Mouse (Mus musculus) urinary bladder, postnatal 10 days (tissue): ENCODE results near the gene Krt78.
A peak's percentile ranks its signal among the peaks of the same experiment; 100 is the strongest.
"Not testable (repeated sequence)": the region's sequence is repeated elsewhere in the genome, so short reads cannot be mapped to it uniquely, and the experiment has no call there.

Experiments used
- DNase-seq: peaks from one replicate; pipeline ENCODE4 v3.0.0; 2022; ENCODE audit warnings: low spot score

Gene Krt78

DNA sequence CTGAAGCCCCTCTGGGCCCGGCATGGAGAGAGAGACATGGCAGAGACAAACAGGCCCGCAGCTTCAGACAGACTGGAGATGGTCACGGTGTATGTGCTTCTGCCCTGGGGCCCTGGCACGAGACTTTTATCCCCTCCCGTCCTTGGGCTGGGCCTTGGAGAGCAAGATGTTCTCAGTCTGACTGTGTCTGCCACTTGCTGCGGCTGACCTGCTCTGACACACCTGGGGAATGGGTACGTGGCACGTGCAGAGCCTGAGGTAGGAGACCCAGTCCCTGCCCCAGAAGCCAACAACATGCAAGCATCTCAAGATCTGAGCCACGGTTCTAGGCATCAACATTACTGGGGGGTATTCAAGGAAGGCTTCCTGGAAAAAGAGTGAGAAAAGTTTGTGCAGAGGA, at the start of gene Krt78:
Gene Krt78 (minus strand): TSS at position 101 of the 400 bp plus-strand sequence.
- DNase-seq, result no peak

DNA sequence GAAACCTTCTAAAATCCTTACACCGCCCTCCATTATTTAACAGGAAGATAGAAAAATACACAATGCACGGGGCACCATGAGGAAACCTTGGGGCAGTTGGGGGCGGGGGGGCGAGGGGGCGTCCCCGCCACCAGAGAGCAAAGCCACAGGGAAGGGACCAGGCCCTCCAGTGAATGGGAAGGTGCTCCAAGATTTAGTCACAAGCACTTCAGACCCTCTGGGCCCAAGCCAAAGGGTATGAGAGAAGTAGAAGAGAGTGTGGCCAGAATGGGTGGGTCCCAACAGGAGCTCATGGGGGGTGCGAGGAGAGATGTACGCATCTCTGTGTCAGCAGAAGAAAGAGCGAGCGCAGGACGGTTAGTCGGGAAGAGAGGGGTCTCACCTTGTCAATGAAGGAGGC, 49.4 kb upstream of the Krt78 start:
- no peak for DNase-seq

GRCm38 (mm10) chr15:102002646-102003488, 48.8 kb upstream of the Krt78 start:
- no peak for DNase-seq

GRCm38 (mm10) chr15:101999676-102000335, 45.7 kb upstream of the Krt78 start:
- DNase-seq, result no peak

- no peak for DNase-seq
These were observed 45.1 kb upstream of the Krt78 start for GRCm38 (mm10) chr15:101999156-101999555.

GRCm38 (mm10) chr15:101996450-101997078, 42.5 kb upstream of the Krt78 start:
- DNase-seq, result not testable (repeated sequence)

GRCm38 (mm10) chr15:101995484-101996236, 41.6 kb upstream of the Krt78 start:
- no peak for DNase-seq

DNA sequence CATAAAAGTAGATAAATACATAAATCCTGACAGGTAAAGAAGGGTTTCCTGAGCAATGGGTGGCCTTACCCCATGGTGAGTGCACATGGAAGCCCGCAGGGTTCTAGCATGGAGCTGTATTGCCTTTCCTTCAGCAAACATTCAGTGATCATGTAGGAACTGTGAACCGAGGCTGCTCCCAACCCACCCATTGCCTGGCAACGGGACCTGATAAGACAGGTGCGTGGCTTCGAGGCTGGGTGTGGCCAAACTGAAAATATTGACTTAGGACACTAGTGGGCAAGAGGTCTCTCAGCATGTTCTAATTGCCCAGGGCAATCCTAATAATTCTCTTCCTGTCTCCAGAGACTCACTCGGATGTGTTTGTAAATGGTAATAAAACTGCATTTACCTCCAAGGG, 40.3 kb upstream of the Krt78 start:
- DNase-seq, result no peak

- no peak for DNase-seq
These were observed 36.9 kb upstream of the Krt78 start for GRCm38 (mm10) chr15:101990946-101991345.

- no peak for DNase-seq
These were observed 34.6 kb upstream of the Krt78 start for GRCm38 (mm10) chr15:101988714-101989113.

GRCm38 (mm10) chr15:101988119-101988518, 34.0 kb upstream of the Krt78 start:
- peak; percentile 57 for DNase-seq

- DNase-seq, result no peak
These were observed 30.7 kb upstream of the Krt78 start for GRCm38 (mm10) chr15:101984746-101985145.

DNA sequence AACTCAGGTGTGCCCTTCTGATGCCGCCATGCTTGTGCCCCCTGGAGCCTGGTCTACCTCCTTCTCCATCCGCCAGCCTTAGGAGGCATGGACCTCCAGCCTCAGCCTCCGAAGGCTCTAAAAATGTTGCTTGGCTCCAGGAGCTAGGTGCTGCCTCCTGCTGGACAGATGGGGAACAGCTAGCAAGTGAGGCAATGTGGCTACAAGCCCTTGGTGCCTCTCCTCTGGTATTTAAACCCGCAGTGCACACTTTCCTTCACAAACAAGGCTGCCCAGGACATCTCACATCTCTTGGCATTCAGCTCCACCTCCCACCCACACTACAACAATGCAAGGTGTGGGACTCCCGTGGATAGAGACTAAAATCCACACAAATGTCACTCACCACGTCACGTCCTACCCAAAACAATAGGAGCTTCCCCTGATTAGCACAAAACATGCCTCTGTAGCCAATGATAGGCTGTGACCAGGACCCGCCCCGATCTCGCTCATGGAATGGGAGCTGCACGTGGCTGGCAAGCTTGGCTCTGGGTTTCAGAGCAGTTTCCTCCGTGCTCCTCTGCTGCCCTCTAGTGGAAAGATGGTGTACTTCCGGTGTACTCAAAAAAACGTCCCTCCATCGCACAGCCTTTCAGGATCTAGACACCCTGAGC, 30.0 kb upstream of the Krt78 start:
- peak; percentile 79 for DNase-seq

- no peak for DNase-seq
These were observed 29.3 kb upstream of the Krt78 start for GRCm38 (mm10) chr15:101983315-101983948.

DNA sequence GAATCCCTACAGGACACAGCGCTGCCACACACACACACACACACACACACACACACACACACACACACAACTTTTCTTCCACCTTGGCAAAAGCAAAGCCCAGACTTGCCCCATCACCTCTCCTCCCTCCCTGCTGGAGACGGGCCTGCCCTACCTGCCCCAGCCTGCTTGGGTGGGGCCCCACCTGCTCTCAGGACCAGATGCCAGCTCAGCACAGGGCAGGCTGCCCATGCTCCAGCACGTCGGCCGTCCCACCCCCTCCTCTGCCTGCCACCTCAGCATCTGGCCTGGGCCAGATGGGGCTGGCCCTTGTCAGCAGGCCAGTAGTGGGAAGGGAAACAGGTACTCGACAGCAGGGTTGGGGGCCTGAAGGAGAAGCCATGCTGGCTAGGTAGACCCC, 26.8 kb upstream of the Krt78 start:
- no peak for DNase-seq

DNA sequence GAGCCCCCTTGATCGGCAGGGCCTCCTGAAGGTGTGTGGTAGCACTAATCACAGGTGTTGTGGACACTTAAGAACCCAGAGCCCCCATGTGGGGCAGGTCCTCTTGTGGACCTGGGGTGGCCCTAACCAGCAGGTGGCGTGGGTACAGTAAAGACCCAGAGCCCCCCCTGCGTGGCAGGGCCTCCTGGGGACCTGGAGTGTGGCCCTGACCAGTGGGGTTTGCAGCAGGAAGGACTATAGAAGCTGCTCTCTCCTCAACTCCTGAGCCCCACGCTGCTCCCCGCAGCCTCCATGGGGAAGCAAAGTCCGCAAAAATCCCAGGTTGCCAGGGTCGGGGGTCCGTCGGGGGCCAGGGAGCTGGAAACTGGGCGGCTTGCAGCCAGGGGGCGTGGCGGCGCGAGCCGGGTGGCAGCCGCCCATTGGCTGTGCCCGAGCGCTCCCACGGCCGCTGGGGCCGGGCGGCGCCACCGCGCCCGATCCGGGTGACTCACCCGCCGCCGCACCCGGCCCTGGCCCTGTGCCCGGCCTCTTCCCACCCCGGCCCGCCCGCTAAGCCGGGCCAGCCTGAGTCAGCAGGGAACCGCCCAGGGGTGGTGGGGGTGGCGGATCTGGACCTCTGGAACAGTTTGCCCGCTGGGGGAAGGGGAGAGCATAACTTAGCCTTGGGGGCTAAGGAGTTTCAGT, 23.1 kb upstream of the Krt78 start:
- DNase-seq, result peak; percentile 80

DNA sequence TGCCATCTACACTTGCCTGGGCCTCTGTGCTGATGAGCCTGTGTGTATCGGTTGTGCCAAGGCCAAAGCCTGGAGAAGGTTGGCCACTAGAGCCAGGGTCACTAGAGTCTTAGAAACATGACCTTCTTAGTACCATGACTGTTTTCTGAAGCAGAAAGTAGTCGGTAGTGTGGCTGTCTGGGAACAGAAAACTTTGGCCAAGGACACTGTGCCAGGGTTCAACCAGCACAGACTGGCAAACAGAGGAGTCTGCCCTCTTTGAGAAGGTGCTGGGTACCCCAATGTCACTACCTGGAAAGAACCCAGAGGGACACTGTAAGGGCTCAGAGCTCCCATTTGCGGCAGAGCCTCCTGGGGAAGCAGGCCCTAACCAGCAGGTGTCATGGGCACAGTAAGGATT, 22.6 kb upstream of the Krt78 start:
- no peak for DNase-seq

DNA sequence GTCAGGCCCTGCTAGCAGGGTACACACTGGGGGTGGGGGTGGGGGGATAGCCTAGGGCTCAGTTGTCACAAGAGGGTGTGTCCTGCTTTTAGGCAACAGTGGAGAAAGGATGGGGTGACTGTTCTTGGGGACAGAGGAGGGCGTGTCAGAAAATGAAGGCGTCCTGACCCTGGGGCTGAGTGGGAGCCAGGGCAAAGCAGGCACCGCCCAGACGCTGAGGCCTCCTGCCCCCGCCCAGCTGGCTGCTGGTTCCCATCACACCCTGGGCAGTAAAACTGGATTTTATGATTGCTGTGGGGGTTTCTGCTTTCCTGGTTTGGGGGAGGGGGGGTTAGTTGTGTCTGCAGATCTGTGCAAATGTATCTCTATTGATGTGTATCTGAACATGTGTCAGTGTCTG, 21.9 kb upstream of the Krt78 start:
- no peak for DNase-seq

DNA sequence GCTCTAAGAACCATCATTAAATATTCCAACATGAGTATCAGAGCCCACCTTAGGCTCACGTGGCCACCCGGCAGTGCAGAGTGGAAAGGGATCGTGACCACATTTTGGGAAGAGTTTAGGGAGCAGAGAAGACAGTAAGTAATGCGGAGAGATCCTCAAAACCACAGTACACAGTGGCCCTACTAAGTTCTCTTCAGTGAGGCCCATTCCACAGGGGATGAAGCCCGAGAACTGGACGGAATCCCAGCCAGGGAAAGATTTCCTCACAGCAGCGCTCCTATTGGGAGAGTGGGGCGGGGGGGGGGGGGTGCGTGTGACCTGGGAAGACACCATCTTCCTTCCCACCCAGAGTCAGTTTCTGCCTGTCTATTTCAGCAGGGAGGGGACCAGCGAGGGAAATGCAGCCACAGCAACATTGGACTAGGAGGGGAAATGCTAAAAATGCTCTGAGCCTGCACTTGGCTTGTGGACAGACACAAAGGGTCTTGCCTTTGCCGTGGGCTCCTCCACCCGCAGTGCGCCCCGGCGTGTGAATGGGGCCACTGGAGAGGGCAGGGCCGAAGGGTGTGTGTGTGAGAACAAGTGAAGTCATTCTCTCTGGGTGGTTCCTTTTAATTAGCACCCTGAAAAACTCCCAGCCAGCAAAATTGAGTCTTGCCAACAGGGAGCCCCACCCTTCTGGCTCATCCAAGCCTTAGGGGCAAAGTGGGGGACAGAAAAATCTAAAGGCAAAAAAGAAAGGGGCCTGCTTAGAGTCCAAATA, 20.2 kb upstream of the Krt78 start:
- no peak for DNase-seq
